Mouse (Mus musculus) olfactory bulb, adult 2 months (tissue): ENCODE results near the gene Lsg1.

ENCODE experiments used
- CTCF ChIP-seq: fragments of 200-500 bp; IDR thresholded peaks from 2 replicates; pipeline ENCODE4 v1.5.1; 2012; ENCODE audit warnings: low read depth, mild to moderate bottlenecking, low read length, moderate library complexity; ENCODE audit not compliant: insufficient read depth
- POLR2A ChIP-seq: fragments of 200-500 bp; IDR thresholded peaks from 2 replicates; pipeline ENCODE4 v1.6.1; 2012; ENCODE audit warnings: mild to moderate bottlenecking, low read depth, low read length, moderate library complexity; ENCODE audit not compliant: insufficient read depth

DNA sequence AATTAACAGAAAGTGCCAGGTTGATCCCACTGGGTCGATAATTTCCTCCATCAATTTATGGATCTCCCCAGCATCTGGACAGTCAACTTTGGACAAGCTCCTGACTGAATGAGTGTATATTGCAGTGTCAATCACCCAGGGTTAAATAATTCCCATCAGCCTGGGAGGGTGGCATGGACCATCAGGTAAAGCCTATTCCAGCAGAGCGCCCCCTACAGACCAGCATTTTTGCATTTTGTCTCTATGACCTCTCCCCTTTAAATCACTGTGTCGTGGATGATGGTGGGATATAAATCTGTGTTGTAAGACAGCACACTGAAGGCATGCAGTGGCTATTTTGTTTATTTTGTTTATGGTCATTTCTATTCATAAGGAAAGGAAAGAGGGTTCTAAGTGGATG is 4.6 kb upstream of the Lsg1 start:
- TF ChIP-seq CTCF, result no peak
- no peak for TF ChIP-seq POLR2A
